Mouse (Mus musculus) right cerebral cortex, adult 2 months (tissue): ENCODE data around the gene Abhd17b.
A peak's percentile ranks its signal among the peaks of the same experiment; 100 is the strongest.
"Not testable (repeated sequence)": the region's sequence is repeated elsewhere in the genome, so short reads cannot be mapped to it uniquely, and the experiment has no call there.

Experiments
- DNase-seq, 2 experiments: peaks; one replicate each; pipeline ENCODE4 v3.0.0; 2021 to 2022; ENCODE audit warnings: low spot score in 2 of 2

Gene Abhd17b

GRCm38 (mm10) chr19:21652285-21653171 is 457 bp upstream of the Abhd17b start, which contains the start of gene 1110059E24Rik:
Gene 1110059E24Rik, minus strand, starts transcription at chr19:21652976.
- DNase-seq = peak; percentile 94 to 95

- DNase-seq = no peak
Observed at GRCm38 (mm10) chr19:21654788-21655187, 1.8 kb downstream of the Abhd17b start.

GRCm38 (mm10) chr19:21660734-21661133 is 7.7 kb downstream of the Abhd17b start:
- DNase-seq = no peak

- no peak for DNase-seq
Observed at GRCm38 (mm10) chr19:21663756-21664456, 10.9 kb downstream of the Abhd17b start.

GRCm38 (mm10) chr19:21669650-21670049 is 16.7 kb downstream of the Abhd17b start:
- DNase-seq = no peak

GRCm38 (mm10) chr19:21674354-21675096 is 21.5 kb downstream of the Abhd17b start:
- DNase-seq = no peak

GRCm38 (mm10) chr19:21680091-21680490 is 27.1 kb downstream of the Abhd17b start:
- no peak for DNase-seq

GRCm38 (mm10) chr19:21680986-21681385 is 28.0 kb downstream of the Abhd17b start:
- no peak for DNase-seq

- no peak for DNase-seq
Observed at GRCm38 (mm10) chr19:21713260-21714031, 60.5 kb downstream of the Abhd17b start.

- no peak for DNase-seq
Observed at GRCm38 (mm10) chr19:21714278-21714883, 61.4 kb downstream of the Abhd17b start.

GRCm38 (mm10) chr19:21715005-21715442 is 62.0 kb downstream of the Abhd17b start:
- DNase-seq = no peak

- no peak for DNase-seq
Observed at GRCm38 (mm10) chr19:21715515-21715914, 62.5 kb downstream of the Abhd17b start.

- DNase-seq = peak in 1 of 2 experiments; percentile 47
Observed at GRCm38 (mm10) chr19:21716456-21716855, 63.5 kb downstream of the Abhd17b start.

- no peak for DNase-seq
Observed at GRCm38 (mm10) chr19:21719206-21719605, 66.2 kb downstream of the Abhd17b start.

- DNase-seq = no peak
Observed at GRCm38 (mm10) chr19:21720950-21721349, 68.0 kb downstream of the Abhd17b start.

- not testable (repeated sequence) for DNase-seq
Observed at GRCm38 (mm10) chr19:21723280-21723679, 70.3 kb downstream of the Abhd17b start.

- peak; percentile 34 to 46 for DNase-seq
Observed at GRCm38 (mm10) chr19:21723911-21724655, 71.1 kb downstream of the Abhd17b start.

- DNase-seq = no peak
Observed at GRCm38 (mm10) chr19:21725168-21725567, 72.2 kb downstream of the Abhd17b start.

GRCm38 (mm10) chr19:21727081-21727480 is 74.1 kb downstream of the Abhd17b start:
- no peak for DNase-seq

- DNase-seq = no peak
Observed at GRCm38 (mm10) chr19:21728342-21728741, 75.4 kb downstream of the Abhd17b start.
